Mouse (Mus musculus): ENCODE results near the gene Lrriq1.

- TF ChIP-seq GATA1 (IDR thresholded peaks at IDR 0.05; ENCODE audit: low read length) (no peak), TAL1 (IDR thresholded peaks at IDR 0.05; ENCODE audit: low read length) (no peak)
These were observed 94.6 kb downstream of the Lrriq1 start for GRCm38 (mm10) chr10:103141532-103141931.

Measured in erythroblast, embryonic 14.5 days (primary cell).